Mouse (Mus musculus): ENCODE measurements around the gene Sirt3.
A peak's percentile ranks its signal among the peaks of the same experiment; 100 is the strongest.
"Not testable (repeated sequence)": the region's sequence is repeated elsewhere in the genome, so short reads cannot be mapped to it uniquely, and the experiment has no call there.

The Sirt3 gene

DNA sequence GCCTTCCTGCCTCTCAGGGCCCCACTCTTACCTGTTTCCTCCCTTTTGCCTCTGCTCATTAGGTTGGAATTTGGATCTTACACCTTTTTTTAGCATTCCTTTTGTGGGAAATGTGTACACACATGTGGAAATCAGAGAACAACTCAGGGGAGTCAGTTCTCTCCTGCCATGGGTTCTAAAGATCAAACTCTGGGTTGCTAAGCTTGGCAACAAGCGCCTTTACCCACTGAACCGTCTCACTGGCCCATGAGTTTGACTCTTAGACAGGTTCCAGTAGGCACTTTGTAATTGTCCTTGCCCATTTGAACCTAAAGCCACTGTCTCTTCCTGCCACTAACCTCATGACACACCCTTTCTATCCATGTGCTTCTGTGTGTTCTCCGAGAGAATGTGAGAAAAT lies 12.5 kb upstream of the Sirt3 start:
- no peak for DNase-seq

- no peak for DNase-seq
Observed at GRCm38 (mm10) chr7:140894031-140894430, 11.9 kb upstream of the Sirt3 start.

GRCm38 (mm10) chr7:140890636-140891035 lies 8.5 kb upstream of the Sirt3 start:
- DNase-seq, result not testable (repeated sequence)

DNA sequence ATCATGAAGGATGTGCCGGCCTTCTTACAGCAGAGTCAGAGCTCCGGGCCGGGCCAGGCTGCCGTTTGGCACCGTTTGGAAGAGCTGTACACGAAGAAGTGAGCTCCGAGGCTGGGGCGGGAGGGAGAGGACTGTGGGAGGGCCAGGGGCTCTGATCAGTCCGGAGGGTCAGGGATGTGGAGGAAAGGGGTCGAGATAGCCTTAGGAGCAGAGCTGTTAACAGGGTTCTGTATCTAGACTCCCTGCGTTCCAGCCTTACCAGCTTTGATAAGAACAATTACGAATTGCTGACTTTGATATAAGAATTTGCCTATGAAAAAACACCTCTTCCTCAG lies 327 bp upstream of the Sirt3 start:
- no peak for DNase-seq

DNA sequence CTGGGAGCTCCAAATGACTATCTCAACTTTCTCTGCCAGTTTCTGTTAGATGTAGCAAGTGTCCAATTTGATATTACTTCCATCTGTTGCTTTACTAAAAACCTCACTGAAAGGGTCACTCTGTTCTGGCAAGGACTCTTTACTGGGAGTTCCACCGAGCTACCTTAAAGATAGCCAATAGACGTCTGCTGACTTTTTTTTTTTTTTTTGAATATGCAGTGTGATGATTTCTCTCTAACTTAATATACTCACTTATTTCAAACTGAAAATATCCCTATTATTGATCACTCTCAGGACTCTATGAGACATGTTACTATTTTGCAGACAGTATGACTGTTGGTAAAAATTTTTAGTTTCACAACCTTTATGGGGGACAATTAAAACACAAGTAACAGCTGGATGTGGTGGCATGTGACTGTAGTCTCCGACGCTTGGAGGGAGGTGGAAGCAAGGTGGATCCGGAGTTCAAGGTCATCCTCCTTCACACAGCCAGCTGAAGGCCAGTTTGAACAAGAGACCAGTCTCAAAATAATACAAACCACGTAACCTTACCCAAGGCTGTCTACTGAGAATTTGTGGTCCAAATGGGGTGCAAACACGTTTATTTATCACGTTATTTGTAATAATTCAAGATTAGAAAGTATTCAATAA lies 1.1 kb downstream of the Sirt3 start:
- DNase-seq, result no peak

DNA sequence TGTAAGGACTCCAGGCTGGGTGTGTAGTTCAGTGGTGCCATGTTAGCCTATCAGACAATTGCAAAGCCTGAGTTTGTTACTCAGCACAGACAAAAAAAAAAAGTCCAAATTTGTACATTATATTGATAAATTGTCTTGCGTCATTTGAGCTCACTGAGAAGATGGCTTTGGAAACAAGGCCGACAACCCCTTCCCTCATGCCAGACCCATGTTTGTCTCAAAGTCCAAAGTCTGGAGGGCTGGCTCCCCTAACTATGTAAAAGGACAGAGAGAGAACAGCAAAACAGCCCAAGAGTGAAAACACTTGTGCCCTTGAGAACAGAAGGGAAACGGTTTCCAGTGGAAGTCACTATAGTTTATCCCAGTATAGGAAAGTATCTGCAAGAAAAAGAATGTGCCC lies 1.7 kb downstream of the Sirt3 start:
- DNase-seq, result no peak

DNA sequence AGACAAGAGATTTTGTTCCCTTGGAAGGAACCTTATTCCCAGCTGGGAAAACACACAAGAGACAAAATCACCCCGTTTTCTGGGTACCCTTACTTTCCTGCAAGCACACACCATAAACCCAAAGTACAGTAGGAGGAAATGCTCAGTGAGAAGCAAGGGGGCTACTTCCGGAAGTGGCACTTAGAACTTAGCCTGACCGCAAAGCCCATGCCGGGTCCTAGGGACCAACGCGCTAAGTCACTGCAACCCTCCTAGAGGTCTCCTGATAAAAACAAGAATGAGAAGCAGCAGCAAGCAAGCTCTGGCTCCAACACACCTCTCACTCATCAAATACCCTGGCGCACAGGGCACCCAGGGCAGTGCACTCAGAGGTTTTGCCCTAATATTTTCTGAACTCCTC lies 2.8 kb downstream of the Sirt3 start:
- DNase-seq, result no peak

DNA sequence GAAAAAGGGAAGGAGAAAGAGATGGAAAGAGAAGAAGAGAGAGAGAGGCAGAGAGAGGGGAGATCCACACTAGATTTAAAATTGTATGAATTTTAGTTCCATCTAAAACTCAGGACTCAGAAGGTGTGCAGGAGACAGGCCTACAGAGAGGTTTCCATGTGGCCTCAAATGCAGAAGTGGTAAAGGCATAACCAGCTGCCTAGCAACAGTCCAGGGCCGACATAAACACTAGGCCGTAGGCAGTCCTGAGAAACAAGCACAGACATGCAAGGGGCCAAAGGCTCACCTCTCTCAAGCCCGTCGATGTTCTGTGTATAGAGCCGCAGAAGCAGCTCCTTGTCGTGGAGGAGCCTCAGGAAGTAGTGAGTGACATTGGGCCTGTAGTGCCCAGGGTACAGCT lies 4.7 kb downstream of the Sirt3 start:
- DNase-seq, result no peak

DNA sequence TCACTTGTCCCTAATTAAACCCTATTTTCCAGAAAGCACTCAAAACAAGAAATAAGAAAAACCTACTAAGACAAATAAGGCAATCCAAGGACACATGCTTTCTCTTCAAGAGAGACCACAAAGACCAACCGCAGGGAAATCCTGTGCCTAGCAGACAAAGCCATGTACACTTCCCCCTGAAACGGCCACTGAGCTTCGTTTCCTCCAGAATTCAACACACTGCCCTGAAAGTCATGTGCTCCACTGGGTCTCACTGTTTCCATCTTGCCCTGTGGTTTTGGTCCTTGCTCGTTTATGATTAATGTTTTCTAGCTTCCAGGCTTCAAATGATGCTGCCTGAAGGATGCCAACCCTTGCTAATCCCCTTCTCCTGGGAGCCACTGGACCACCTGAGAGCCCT lies 7.9 kb downstream of the Sirt3 start:
- no peak for DNase-seq

DNA sequence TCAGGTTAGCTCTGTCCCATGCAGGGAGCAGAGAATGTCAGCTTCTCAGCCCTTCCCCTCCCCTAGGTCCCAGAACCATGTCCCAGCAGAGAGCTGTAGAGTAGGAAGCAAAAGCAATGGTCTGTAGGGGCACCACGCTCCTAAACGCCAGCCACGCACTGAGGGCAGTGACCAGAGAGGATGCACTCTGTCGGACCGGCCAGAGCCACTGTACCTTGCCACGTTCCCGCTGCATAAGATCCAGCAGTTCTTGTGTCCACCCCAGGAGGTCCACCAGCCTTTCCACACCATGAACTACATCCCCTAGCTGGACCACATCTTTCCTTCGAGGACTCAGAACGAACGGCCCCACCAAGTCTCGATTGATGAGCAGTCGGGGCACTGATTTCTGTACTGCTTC lies 17.3 kb downstream of the Sirt3 start:
- DNase-seq, result no peak

DNA sequence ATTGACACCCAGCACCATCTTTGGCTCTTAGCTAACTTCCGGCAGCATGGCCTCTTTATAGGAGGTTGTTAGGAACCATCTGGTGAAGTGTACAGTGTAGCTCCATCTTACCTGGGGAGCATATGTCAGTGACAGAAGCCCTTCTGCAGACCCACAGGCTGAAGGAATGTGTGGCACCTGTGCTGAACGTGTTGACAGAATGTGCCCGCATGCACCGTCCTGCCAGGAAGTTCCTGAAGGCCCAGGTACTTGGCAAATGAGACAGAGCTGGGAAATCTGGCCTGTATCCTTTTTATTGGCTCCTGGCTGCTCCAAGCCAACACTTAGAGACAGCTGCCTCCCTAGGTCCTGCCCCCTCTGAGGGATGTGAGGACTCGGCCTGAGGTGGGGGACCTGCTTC lies 21.4 kb downstream of the Sirt3 start:
- no peak for DNase-seq

GRCm38 (mm10) chr7:140859997-140860396 lies 22.1 kb downstream of the Sirt3 start:
- no peak for DNase-seq

DNA sequence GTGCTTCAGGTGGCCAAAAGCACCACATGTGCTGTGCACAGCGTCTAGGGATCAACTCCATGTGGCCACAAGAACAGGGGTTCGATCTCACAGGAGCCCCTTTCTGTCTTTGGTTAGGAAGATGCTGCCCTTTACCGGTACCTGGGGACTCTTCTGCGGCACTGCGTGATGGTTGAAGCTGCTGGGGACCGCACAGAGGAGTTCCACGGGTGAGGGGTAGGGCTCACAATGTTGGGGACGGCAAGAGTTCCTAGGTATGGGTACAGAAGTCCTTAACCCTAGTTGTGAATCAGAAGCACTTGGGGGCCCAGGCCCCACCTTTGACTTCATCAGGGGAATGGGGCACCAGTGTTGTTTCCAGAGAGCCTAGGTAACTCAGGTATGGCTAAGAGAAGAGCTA lies 23.4 kb downstream of the Sirt3 start:
- no peak for DNase-seq

GRCm38 (mm10) chr7:140857550-140858505 lies 24.3 kb downstream of the Sirt3 start, which contains the start of gene Bet1l:
Bet1l (minus strand) TSS chr7:140857577.
- peak; percentile 36 to 40 for DNase-seq

DNA sequence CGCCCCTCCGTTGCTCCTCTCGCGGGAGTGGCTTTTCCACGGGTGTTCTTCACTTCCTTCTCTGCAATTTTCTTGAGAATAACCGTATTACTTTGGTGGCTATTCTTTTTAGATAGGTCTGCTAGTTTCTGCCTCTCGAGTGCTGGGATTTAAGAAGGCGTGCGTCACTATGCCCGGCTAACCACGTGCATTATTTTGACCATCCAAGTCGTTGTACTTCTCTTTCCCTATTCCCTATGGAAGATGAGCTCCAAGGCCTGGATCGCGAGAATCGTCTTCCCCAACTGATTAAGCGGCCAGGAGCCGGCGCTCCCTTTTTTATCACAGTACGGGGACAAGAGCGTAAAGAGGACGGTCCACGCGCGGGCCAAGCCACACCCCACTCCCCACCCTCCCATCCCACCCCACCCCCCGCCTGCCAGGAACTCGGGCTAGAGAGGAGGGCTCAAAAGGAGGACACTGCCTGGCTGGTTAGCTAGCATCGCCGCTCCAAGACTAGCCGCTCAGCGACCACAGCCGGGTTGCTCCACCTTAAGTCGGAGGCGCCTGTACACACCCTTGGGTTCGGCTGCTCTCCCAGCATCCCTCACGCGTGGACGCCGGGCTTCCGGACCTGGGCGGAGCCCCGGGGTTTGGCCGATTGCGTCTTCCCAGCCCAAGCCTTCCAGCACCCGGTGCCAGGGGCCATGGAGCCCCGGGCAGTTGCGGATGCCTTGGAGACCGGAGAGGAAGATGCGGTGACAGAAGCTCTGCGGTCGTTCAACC lies 25.1 kb downstream of the Sirt3 start, which contains the start of gene Ric8a:
Ric8a (plus strand) TSS at position 173 of the 765 bp plus-strand sequence.
- DNase-seq, result peak; percentile 90 to 92

- peak; percentile 85 to 87 for DNase-seq
Observed at GRCm38 (mm10) chr7:140855860-140856784, 26.0 kb downstream of the Sirt3 start, which contains the start of gene Gm45785. Gm45785 (minus strand) TSS chr7:140856331.

DNA sequence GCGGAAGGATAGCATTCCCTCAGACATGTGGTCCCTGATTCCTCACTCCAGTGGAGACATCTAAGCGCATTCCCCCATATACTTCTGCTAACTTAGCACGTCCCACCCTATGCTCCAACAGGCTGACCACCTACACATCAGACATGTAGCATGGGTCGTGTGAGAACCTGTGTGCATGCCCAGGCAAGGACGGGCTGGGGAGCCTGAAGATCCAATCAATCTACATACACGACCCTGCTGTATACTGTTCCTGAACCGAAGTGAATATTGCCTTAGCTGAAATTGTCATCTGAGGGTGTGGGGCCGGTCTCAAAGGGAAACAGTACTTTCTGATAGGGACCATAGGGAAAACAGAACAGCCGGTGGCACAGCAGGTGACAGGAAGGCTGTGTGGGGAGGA lies 26.9 kb downstream of the Sirt3 start:
- DNase-seq, result no peak

- DNase-seq, result no peak
Observed at GRCm38 (mm10) chr7:140854483-140854882, 27.6 kb downstream of the Sirt3 start.

- DNase-seq, result no peak
Observed at GRCm38 (mm10) chr7:140853386-140853785, 28.7 kb downstream of the Sirt3 start.

DNA sequence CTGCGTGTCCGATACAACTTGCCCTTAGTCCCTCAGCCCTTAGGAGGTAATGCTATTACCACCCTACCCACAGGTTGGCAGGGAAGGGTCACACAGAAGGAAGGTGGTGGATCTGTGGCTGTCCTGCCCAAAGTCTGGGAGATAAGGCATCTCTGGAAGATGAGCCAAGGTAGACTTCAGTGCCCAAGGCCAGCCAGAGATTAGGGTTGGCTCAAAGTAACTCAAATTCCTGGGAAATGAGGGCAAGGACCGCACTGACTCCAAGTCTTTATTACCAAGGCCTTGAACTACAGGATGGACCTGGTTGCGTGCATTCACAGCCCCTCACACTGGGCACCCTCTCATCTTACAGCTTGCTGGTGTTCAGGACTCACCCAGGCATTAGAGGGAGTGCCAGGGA lies 30.2 kb downstream of the Sirt3 start:
- no peak for DNase-seq

GRCm38 (mm10) chr7:140848591-140848990 lies 33.5 kb downstream of the Sirt3 start:
- DNase-seq, result no peak

Data from cerebellum, postnatal 25 days (tissue).